Mouse (Mus musculus) liver, embryonic 16.5 days (tissue): ENCODE data around the gene Lrrc23. TPM values are rescaled to one million over a fixed set of nuclear protein-coding genes. Genes with fewer than 3 reads are reported as not detected.
A peak's percentile ranks its signal among the peaks of the same experiment; 100 is the strongest.
"Not testable (repeated sequence)": the region's sequence is repeated elsewhere in the genome, so short reads cannot be mapped to it uniquely, and the experiment has no call there.

Source experiments
- ATAC-seq: fragments of 200-750 bp; cut with Nextera tagmentation; 2 replicates; pipeline ENCODE4 v1.8.0; 2017; ENCODE audit warnings: low read depth, mild to moderate bottlenecking, moderate number of reproducible peaks, moderate library complexity
- H3K27ac ChIP-seq: fragments of 300-500 bp; sonication (generic); 2 replicates; pipeline ENCODE4 v1.5.1; 2014; ENCODE audit warnings: mild to moderate bottlenecking, low read length
- H3K27me3 ChIP-seq: fragments of 300-500 bp; sonication (generic); 2 replicates; pipeline ENCODE4 v1.6.1; 2014; ENCODE audit warnings: low read depth, low read length, mixed read lengths; ENCODE audit not compliant: control insufficient read depth, insufficient read depth
- H3K36me3 ChIP-seq: fragments of 300-500 bp; sonication (generic); 2 replicates; pipeline ENCODE4 v1.6.1; 2014; ENCODE audit warnings: mild to moderate bottlenecking; ENCODE audit not compliant: control insufficient read depth, insufficient read depth
- H3K4me1 ChIP-seq: fragments of 300-500 bp; sonication (generic); 2 replicates; pipeline ENCODE4 v1.6.1; 2014; ENCODE audit warnings: low read depth, low read length, mixed read lengths; ENCODE audit not compliant: control insufficient read depth
- H3K4me2 ChIP-seq: fragments of 300-500 bp; sonication (generic); 2 replicates; pipeline ENCODE4 v1.6.1; 2014; ENCODE audit warnings: low read depth, low read length, mixed read lengths
- H3K4me3 ChIP-seq: fragments of 300-500 bp; sonication (generic); 2 replicates; pipeline ENCODE4 v1.5.1; 2014; ENCODE audit warnings: low read depth, mild to moderate bottlenecking, low read length
- H3K9ac ChIP-seq: fragments of 300-500 bp; sonication (generic); 2 replicates; pipeline ENCODE4 v1.6.1; 2014; ENCODE audit warnings: low read depth, low read length
- H3K9me3 ChIP-seq: fragments of 300-500 bp; sonication (generic); replicated peaks from 2 replicates; pipeline ENCODE4 v1.6.1; 2016; ENCODE audit warnings: low read length; ENCODE audit not compliant: control insufficient read depth
- WGBS: fragments of 180-500 bp; shearing (Covaris S2); extraction: QIAGEN DNeasy Blood & Tissue Kit; methylation state at CpG from one replicate; pipeline ENCODE4 v1.1.7; 2014; ENCODE audit not compliant: insufficient replicate concordance; 5-methylcytosine and 5-hydroxymethylcytosine counted together
- polyA plus RNA-seq: library from polyadenylated mRNA; unstranded; fragments of >200 nt; fragmentation: Nextera tagmentation; extraction: Ambion mirVana; gene quantifications from 2 replicates; pipeline ENCODE4 v1.2.1, GENCODE M21; 2015

The Lrrc23 gene
- polyA plus RNA-seq, 1 experiment from 2014 or later, result not detected

DNA sequence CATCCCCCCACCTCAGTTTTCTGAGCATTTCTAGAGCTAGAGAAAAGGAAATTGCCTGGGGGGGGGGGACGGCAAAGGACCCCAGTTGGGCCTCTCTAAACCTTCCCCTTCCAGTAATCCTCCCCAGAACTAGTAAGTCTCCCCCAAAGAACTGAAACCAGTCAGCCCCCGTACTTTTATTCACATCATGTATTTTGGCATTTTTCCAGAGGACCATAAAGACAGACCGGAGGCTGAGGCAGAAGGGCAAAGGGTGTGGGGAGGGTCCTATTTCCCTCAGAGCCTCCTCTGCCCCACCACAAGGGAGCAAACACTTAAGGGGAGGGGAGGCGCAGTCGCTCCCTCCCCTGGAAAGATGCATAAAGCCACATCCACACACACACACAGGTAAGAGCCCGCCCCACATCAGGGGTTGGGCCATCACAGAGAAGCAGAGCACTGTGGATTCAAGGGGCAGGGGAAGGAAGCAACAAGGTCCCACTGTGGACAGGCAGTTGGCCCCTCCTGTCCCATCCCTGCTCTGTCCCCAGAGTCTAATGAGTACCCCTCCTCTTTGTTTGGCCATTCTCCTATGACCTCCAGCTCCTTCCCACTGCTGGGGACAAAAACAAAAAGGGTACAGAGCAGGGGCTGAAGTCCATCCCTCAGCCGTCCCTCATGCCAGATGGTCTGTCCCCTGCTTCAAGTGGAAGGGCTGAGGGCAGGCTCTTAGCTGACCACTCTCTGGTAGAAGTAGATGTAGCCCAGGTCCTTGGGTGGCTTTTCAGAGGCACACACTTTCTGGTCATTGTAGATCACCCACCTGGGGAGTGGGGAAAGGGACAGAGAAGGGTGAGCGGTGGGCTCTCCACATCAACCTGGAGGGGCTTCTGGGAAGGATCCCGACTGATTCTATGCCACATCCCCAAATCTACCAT, 35.6 kb upstream of the Lrrc23 start:
- 71% methylated on average over 9 of the region's 9 CpGs for WGBS
- Histone ChIP-seq H3K4me2 (no peak overlapping the region), H3K9me3 (no peaks in the 10 kb centered on the region), H3K9ac (no peak overlapping the region), H3K27ac (no peak overlapping the region), H3K27me3 (no peaks in the 10 kb centered on the region), H3K4me1 (peaks cover 32% of the 10 kb centered on the region), H3K4me3 (no peak overlapping the region), H3K36me3 (peaks cover 32% of the 10 kb centered on the region)
- ATAC-seq, result no peak

DNA sequence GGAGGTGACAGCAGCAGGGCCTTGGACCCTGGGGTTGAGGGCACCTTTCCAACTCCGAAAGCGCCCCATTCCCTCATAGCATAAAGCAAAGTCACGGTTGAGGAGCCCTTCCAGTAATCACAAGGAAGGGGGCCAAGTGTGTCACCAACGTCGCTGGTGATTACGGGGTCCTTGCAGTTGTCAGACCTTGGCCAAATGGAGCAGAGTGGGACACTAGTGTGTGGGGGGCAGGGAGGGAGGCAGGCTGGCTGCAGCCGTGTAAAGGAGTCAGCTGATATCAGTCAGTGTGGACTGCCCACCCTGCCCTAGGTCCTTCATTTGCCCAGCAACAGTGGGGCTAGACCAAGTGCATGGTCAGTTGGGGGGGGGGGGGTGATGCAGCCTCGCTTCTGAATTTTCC, 34.9 kb upstream of the Lrrc23 start:
- Histone ChIP-seq H3K27me3 (no peaks in the 10 kb centered on the region), H3K4me1 (peaks cover 38% of the 10 kb centered on the region), H3K9me3 (no peaks in the 10 kb centered on the region), H3K36me3 (peaks cover 25% of the 10 kb centered on the region), H3K4me2 (peak overlapping the region; percentile 93), H3K4me3 (peak overlapping the region; percentile 83), H3K27ac (0 out of 2 replicates have a peak overlapping the region, but pooled peaks have one; percentile 34), H3K9ac (peak overlapping the region; percentile 57)
- 39% methylated on average over 8 of the region's 8 CpGs for WGBS
- ATAC-seq, result no peak

GRCm38 (mm10) chr6:124813933-124814332, 34.4 kb upstream of the Lrrc23 start, which contains the start of gene Tpi1:
TSS of gene Tpi1 (minus strand) at chr6:124814296.
- H3K27ac ChIP-seq, result peak within 1 kb of the TSS; percentile 93
- H3K4me3 ChIP-seq, result peak within 1 kb of the TSS; percentile 83
- H3K36me3 ChIP-seq, result peaks cover 23% of the 10 kb centered on the region
- H3K9ac ChIP-seq, result peak within 1 kb of the TSS; percentile 82
- H3K27me3 ChIP-seq, result no peaks in the 10 kb centered on the region
- H3K4me2 ChIP-seq, result peak within 1 kb of the TSS; percentile 93
- ATAC-seq, result peak; percentile 87
- under 1% methylated on average over 22 of the region's 22 CpGs for WGBS
- no peaks in the 10 kb centered on the region for H3K9me3 ChIP-seq
- H3K4me1 ChIP-seq, result peaks cover 38% of the 10 kb centered on the region

DNA sequence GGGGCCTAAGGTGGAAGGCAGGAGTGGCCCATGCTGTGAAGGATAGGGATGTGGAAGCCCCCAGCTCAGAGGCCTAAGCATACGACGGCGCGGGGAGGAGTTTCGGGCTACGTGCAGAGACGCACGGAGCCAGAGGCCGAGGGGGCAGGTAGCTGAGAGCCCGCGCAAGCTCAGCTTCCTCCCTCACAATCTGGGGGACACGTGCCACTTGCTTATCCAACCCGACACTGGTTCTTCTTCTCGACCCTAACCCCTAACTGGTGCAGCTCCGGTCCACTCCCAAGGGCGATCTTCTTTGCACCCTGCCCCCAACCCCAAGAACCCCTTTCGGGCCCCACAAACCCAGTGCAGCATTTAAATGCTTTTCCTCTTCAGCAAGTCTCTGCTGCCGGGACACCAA, 34.0 kb upstream of the Lrrc23 start:
- no peaks in the 10 kb centered on the region for H3K27me3 ChIP-seq
- peak overlapping the region; percentile 82 for H3K9ac ChIP-seq
- H3K4me1 ChIP-seq, result peaks cover 40% of the 10 kb centered on the region
- H3K27ac ChIP-seq, result peak overlapping the region; percentile 93
- H3K4me2 ChIP-seq, result peak overlapping the region; percentile 93
- 0% methylated on average over 18 of the region's 18 CpGs for WGBS
- peak overlapping the region; percentile 83 for H3K4me3 ChIP-seq
- peaks cover 23% of the 10 kb centered on the region for H3K36me3 ChIP-seq
- H3K9me3 ChIP-seq, result no peaks in the 10 kb centered on the region
- peak; percentile 66 for ATAC-seq

GRCm38 (mm10) chr6:124812848-124813247, 33.3 kb upstream of the Lrrc23 start:
- no peak for ATAC-seq
- 24% methylated on average over 9 of the region's 9 CpGs for WGBS
- H3K36me3 ChIP-seq, result peaks cover 23% of the 10 kb centered on the region

GRCm38 (mm10) chr6:124811701-124812560, 32.4 kb upstream of the Lrrc23 start:
- Histone ChIP-seq H3K9ac (peak overlapping the region; percentile 82), H3K27me3 (no peaks in the 10 kb centered on the region), H3K9me3 (no peaks in the 10 kb centered on the region), H3K36me3 (peaks cover 13% of the 10 kb centered on the region), H3K27ac (peak overlapping the region; percentile 93; the same call in 1 of the 2 replicates), H3K4me2 (peak overlapping the region; percentile 93), H3K4me3 (peak overlapping the region; percentile 83), H3K4me1 (peaks cover 48% of the 10 kb centered on the region)
- WGBS, result 68% methylated on average over 24 of the region's 24 CpGs
- ATAC-seq, result no peak

More at GRCm38 (mm10) chr6:124812848-124813247, 33.3 kb upstream of the Lrrc23 start:
- Histone ChIP-seq H3K4me1 (peaks cover 46% of the 10 kb centered on the region), H3K9ac (peak overlapping the region; percentile 82), H3K27me3 (no peaks in the 10 kb centered on the region), H3K4me3 (peak overlapping the region; percentile 83), H3K9me3 (no peaks in the 10 kb centered on the region), H3K27ac (peak overlapping the region; percentile 93), H3K4me2 (peak overlapping the region; percentile 93)

DNA sequence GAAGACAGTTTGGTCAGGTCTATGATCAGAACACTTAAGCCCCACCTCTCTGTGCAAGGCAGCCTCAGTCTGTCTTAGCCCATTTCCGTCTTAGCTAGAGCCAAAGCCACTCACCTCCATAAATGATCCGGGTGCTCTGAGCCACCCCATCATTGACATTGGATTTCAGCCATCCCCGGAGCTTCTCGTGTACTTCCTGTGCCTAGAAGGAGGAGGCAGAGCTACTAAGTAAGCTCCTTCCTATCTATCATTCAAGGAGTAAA, 31.8 kb upstream of the Lrrc23 start:
- WGBS, result 71% methylated on average over 4 of the region's 4 CpGs
- no peak overlapping the region for H3K27ac ChIP-seq
- peaks cover 12% of the 10 kb centered on the region for H3K36me3 ChIP-seq

GRCm38 (mm10) chr6:124810566-124811402, 31.3 kb upstream of the Lrrc23 start:
- not testable (repeated sequence) for H3K9me3 ChIP-seq, H3K9ac ChIP-seq, ATAC-seq, H3K27me3 ChIP-seq, H3K4me2 ChIP-seq, H3K4me3 ChIP-seq, H3K27ac ChIP-seq
- Histone ChIP-seq H3K4me1 (peaks cover 57% of the 10 kb centered on the region), H3K36me3 (peaks cover 12% of the 10 kb centered on the region)
- WGBS, result 79% methylated on average over 11 of the region's 11 CpGs

More for the DNA sequence above, 31.8 kb upstream of the Lrrc23 start:
- H3K4me1 ChIP-seq, result peaks cover 52% of the 10 kb centered on the region
- no peak overlapping the region for H3K4me3 ChIP-seq
- no peaks in the 10 kb centered on the region for H3K9me3 ChIP-seq
- H3K4me2 ChIP-seq, result no peak overlapping the region
- ATAC-seq, result no peak
- no peaks in the 10 kb centered on the region for H3K27me3 ChIP-seq
- no peak overlapping the region for H3K9ac ChIP-seq
